Mouse (Mus musculus) T-helper 2 cell (primary cell): ENCODE data around the gene Prkrip1.

ENCODE experiments used
- in situ Hi-C: fragments of 300-600 bp; cut with MboI, MseI; formaldehyde crosslinking; loops from one replicate; pipeline ENCODE4 v1.15.1; 2025; ENCODE audit warnings: high pct_unique_total_duplicates

Gene Prkrip1

DNA sequence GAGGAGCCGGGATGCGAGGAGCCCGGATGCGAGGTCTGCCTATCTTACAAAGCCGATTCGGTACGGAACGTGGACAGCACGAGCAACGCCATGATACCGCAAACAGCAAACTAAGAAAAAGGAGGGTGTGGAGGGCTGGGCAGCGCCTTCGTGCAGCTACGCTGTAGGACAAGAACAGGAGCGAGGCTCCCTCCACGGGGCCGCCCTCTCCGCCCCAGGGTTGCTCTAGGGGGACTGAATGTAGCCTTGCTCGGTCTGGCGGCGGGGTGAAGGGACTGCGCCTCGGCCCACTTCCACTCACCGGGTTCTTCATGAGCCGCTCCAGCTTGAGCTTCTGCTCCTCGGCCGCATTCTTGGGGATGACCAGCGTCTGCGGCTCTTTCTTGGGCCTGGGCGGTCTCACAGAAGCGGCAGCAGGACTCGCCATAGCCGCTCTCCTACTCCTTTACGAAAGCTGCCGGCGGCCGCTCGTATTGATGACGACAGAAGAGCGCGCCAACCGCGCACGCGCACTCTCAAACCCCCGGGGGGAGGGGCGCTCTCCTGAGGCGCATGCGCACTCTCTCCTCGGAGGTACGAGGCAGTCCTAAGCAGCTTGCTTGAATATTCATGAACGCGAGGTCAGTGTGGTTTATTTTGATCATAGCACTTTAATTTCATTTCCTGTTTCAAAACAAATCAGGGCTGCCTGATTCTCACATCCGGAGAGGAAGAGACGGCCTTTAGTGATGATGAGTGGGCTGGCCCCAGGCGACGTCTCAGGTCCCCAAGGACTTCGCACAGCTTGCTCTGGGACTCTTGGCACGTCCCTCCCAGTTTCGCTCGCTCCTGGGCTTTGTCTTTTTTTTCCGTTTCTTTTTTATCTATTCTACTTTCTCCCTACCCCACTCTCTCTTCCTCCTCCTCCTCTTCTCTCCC, at the start of gene Prkrip1:
Gene Prkrip1 (minus strand): TSS at position 490 of the 918 bp plus-strand sequence.
- in situ Hi-C loops = no loop called here

DNA sequence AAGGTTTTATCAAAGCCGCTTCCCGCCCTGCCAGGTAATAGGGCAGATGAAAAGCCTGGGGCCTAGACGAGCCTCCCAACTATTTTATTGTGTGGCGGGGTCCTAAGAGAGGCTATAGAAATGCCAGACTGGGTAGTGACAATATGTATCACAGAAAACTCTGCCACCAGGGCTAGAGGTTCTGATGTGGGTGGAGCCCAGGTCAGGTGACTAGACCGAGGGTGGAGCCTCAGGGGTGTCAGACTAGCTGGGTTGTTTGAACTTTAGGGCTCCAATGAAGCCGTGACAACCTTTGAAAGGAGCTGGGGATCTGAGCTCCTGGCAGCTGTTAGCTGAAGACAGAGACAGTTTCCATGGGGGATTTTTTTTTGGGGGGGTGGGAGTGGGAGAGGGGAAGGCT, 49.7 kb upstream of the Prkrip1 start:
- in situ Hi-C loops = no loop called here

GRCm38 (mm10) chr5:136246452-136246838, 47.7 kb upstream of the Prkrip1 start, which contains the start of gene Sh2b2:
Gene Sh2b2, minus strand, starts transcription at chr5:136246556.
- in situ Hi-C loops = no loop called here

DNA sequence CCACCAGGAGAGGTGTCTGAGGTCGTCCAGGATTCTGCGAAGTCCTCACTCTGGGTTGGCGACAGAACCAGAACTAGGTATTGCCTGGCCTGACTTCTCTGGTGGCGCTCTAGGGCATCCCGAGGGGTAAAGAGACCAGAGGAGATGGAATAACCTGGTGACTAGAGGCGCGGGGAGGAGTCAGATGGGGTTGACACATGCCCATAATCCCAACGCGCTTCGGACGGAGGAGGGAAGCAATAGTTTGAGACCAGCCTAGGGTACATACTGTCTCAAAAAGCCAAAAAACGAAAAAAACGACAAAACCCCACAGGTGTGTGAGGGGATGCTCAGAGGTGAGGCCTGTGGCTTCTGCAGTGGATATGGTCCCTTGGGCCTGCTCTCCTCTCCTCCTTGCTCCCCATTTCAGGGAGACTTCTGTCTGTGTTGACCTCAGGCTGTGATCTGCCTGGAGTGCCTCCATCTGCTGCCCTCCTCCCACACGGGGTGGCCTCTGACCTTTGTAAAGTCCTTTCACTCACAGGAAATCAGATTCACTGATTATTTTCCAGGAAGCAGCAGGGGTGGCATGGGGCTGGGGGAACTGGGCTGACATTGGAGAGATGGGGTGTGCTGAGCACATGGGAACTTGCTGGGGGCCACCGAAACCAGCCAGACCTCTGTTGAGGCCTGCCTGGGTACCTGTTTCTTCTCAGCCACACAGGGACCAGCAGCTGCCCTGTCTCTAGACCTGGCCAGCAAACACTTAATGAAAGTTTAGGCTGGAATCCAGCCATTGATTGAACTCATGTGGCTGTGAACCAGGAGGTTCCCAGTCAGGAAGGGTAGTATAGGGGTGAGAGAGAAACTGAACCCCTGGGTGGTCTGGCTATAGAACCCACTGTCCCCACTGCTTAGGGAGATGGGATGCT, 47.0 kb upstream of the Prkrip1 start:
- in situ Hi-C loops = no loop called here

GRCm38 (mm10) chr5:136244762-136245540, 46.2 kb upstream of the Prkrip1 start:
- in situ Hi-C loops = no loop called here

GRCm38 (mm10) chr5:136243851-136244761, 45.3 kb upstream of the Prkrip1 start:
- in situ Hi-C loops = no loop called here

DNA sequence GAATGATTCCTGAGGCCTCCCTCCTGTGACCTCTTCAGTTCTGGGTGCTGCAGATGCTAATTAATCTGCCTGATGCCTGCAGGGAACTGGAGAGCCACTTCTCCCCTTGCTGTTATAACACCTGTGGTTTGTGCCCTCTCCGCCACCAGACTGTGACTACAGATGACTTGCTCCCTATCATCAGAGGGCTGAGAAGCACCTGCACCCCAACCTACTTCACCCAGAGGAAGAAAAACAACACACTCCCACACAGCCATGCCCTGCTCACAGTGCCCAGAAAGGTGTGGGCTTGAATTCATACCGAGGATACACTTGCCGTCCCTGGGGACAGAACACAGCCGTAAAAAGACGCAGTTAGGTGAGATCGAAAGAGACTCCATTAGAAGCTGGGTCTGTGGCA, 42.4 kb upstream of the Prkrip1 start:
- in situ Hi-C loops = no loop called here

GRCm38 (mm10) chr5:136240381-136240780, 41.6 kb upstream of the Prkrip1 start:
- in situ Hi-C loops = no loop called here

GRCm38 (mm10) chr5:136237607-136238006, 38.8 kb upstream of the Prkrip1 start:
- in situ Hi-C loops = no loop called here

GRCm38 (mm10) chr5:136236611-136237010, 37.8 kb upstream of the Prkrip1 start:
- in situ Hi-C loops = no loop called here

- in situ Hi-C loops = no loop called here
Measured at GRCm38 (mm10) chr5:136230348-136231035, 31.7 kb upstream of the Prkrip1 start.

DNA sequence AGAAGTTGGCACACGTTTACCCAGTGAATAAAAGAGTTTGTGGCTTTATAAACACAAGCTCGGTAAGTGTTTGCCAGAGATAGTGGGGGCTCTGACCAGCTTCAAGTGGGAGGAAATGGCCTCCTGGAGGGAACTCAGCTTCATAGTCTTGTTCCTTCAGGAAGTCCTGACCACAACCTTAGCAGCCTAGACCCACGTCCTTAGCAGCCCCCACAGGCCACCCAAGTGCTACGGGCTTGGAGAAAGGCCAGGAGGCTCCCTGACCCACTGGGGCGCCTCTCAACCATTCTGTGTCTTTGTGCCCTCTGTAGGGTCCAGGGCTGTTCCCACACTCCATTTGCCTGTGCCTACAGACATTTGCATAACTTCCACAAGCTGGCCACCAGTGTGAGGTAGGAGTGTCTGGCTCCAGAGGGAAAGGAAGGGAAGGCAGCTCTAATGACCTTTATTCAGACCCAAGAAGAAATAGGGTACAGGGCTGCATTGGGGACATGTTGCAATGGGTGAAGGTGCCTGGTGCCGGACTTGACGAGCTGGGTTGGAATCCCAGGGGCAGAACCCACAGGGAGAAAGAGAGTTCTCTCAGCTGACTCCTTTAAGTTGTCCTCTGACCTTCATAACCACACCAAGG, 27.6 kb upstream of the Prkrip1 start:
- in situ Hi-C loops = no loop called here

GRCm38 (mm10) chr5:136218585-136218984, 19.8 kb upstream of the Prkrip1 start:
- in situ Hi-C loops = no loop called here

GRCm38 (mm10) chr5:136217932-136218381, 19.2 kb upstream of the Prkrip1 start:
- in situ Hi-C loops = no loop called here

DNA sequence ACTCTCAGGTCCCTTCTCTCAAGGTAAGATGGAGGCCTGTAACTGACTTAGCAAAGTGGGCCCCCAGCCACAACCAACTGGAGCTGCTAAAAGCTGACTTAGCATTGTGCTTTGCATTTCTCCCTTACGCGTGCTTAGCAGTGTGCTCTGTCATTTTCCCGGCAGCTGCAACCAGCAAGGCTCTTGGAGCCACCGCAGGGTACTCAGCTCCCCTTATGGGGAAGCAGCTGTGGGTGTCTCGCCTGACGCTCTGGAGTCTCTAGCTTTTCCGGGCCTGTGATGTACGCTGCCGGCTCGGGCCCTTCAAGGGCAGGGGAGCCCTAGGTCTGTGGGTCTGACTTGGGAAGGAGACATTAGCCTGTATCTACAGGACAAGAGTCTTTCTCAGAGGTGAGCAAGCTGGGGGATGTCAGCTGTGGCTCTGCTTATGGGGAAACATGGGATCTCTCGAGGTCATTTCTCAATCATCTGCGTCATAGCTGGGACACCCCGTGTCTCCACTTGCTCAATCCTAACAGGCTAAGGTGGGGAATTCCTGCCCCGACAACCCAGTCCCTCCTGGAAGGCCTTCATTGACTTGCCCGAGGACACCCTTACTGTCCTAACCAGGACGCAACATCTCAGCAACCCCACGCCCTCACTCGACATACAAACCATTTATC, 18.4 kb upstream of the Prkrip1 start:
- in situ Hi-C loops = no loop called here

DNA sequence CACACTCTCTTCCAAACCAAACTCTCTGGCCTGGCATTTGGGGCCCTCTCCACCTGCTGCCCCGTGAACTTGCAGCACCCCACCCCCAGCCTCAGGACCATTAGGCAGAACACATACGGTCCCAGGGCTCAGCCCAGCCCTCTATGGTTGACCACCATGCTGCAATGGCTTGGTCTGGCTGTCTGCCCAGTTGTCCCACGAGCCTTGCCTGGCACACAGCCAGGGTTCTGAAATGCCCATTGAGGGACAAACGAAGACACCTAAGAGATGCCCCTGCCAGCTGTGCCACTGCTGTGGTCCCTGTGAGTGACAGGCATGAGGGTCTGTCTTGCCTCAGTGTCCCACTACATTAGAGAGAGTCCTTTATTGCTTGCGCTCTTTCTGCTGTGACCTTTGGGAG, 17.2 kb upstream of the Prkrip1 start:
- in situ Hi-C loops = no loop called here

- in situ Hi-C loops = no loop called here
Measured at GRCm38 (mm10) chr5:136215211-136215610, 16.4 kb upstream of the Prkrip1 start.

DNA sequence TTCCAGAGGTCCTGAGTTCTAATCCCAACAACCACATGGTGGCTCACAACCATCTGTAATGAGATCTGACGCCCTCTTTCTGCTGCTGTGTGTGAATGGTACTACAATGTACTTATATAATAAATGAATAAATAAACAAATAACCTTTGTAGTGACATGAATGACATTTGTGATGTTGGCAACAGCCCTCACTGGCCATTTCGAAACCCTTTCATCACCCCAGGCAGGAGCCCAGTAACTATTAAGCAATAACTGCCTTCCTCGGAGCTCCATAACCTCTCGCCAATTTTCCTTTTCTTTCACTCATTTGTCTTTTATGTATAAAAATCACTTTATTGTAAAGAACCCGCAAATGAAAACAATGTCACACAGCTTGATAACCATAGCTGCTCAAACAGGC, 15.0 kb upstream of the Prkrip1 start:
- in situ Hi-C loops = no loop called here

- in situ Hi-C loops = no loop called here
Measured at GRCm38 (mm10) chr5:136212716-136213115, 14.0 kb upstream of the Prkrip1 start.
